In the genomic region with DNA sequence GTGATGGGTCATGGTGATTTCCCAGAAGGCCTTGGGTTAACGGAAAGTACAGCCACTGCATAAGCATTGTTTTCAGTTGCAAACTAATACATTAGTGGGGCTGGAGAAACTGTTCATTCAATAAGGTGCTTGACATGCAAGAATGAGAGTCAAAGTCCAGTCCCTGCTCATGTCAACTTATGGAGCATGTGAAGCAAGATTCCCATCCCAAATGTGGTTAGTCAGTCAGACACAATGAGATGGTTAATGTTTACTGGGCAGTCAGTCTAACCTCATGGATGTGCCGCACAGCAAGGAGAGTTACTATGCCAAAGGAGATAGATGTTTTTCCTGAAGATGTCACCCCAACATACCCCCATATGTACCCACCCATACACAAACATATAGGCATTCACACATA, we compare ENCODE assay signal across 21 mouse cellular contexts.
DNase-seq lines count a peak whose midpoint lies in the region; ATAC-seq and TF ChIP-seq lines count a peak whose summit lies in the region.
"Had no signal": no experiment of that assay in that cellular context is flagged by ENCODE, and none has a peak within 500 bp of the region (broad histone marks: within the 10 kb centered on the region; RNA-seq: fewer than 3 reads in every experiment).

No protein-coding gene starts in this region.

- H3K4me1 ChIP-seq in kidney, embryonic 15.5 days = no peaks in the 10 kb centered on the region
- H3K4me1 ChIP-seq in kidney, embryonic 16.5 days (ENCODE audit: insufficient read depth, low read length) = no peaks in the 10 kb centered on the region
- no peaks in the 10 kb centered on the region for H3K4me1 ChIP-seq in kidney, adult 2 months (ENCODE audit: control insufficient read depth, insufficient read depth, low read length)
- H3K4me1 ChIP-seq in kidney, postnatal 0 days (replicated peaks; ENCODE audit: insufficient read depth, low read length) = no peaks in the 10 kb centered on the region

- H3K27me3 ChIP-seq in kidney, embryonic 15.5 days = no peaks in the 10 kb centered on the region
- no peaks in the 10 kb centered on the region for H3K27me3 ChIP-seq in kidney, embryonic 16.5 days (ENCODE audit: insufficient read depth, low read length)
- H3K27me3 ChIP-seq in kidney, adult 2 months (replicated peaks; ENCODE audit: control insufficient read depth, insufficient read depth, low read length) = no peaks in the 10 kb centered on the region
- H3K27me3 ChIP-seq in kidney, postnatal 0 days (ENCODE audit: insufficient read depth, low read length) = no peaks in the 10 kb centered on the region
- H3K27me3 ChIP-seq: CH12.LX, Patski had no signal

- peak; percentile 52; the same call in 1 of the 2 replicates for ATAC-seq in kidney, embryonic 15.5 days (replicated peaks; ENCODE audit: low FRiP score)
- ATAC-seq in kidney, embryonic 16.5 days (ENCODE audit: low FRiP score, low TSS enrichment) = peak; percentile 74; the same call in 1 of the 2 replicates
- peak; percentile 43; the same call in 1 of the 2 replicates for ATAC-seq in kidney, postnatal 0 days (replicated peaks; ENCODE audit: low FRiP score, low read depth)
- ATAC-seq: activated CD4-positive, CD25-positive, alpha-beta regulatory T cell, adult 4 months; CD4-positive, CD25-positive, alpha-beta regulatory T cell, adult 4 months; Patski had no signal

- TF ChIP-seq CTCF in kidney, adult 2 months (conservative IDR thresholded peaks at IDR 0.05; ENCODE audit: insufficient read depth, insufficient read length, low read depth, low read length) = no peak
- no peak for TF ChIP-seq CTCF in kidney, postnatal 0 days (IDR thresholded peaks at IDR 0.05; ENCODE audit: low read depth)

- H3K4me2 ChIP-seq in kidney, embryonic 15.5 days = no peak overlapping the region
- no peak overlapping the region for H3K4me2 ChIP-seq in kidney, embryonic 16.5 days (replicated peaks; ENCODE audit: low read depth, low read length)
- H3K4me2 ChIP-seq in kidney, postnatal 0 days (ENCODE audit: low read length) = no peak overlapping the region

- no peak overlapping the region for H3K4me3 ChIP-seq in kidney, embryonic 15.5 days (replicated peaks)
- no peak overlapping the region for H3K4me3 ChIP-seq in kidney, embryonic 16.5 days (ENCODE audit: low read length)
- H3K4me3 ChIP-seq in kidney, adult 2 months (ENCODE audit: insufficient read depth, low read depth, low read length) = no peak overlapping the region
- H3K4me3 ChIP-seq in kidney, postnatal 0 days (replicated peaks; ENCODE audit: low read depth, low read length) = no peak overlapping the region

- no peak for TF ChIP-seq POLR2A in kidney, adult 2 months (IDR thresholded peaks at IDR 0.05; ENCODE audit: low read depth, low read length)

- H3K36me3 ChIP-seq in kidney, embryonic 15.5 days = no peaks in the 10 kb centered on the region
- H3K36me3 ChIP-seq in kidney, embryonic 16.5 days (ENCODE audit: insufficient read depth, low read length) = no peaks in the 10 kb centered on the region
- no peaks in the 10 kb centered on the region for H3K36me3 ChIP-seq in kidney, adult 2 months (ENCODE audit: control insufficient read depth, insufficient read depth, low read length)
- no peaks in the 10 kb centered on the region for H3K36me3 ChIP-seq in kidney, postnatal 0 days (ENCODE audit: insufficient read depth, low read length)
- H3K36me3 ChIP-seq: G1E had no signal

- WGBS in kidney, embryonic 15.5 days = 88% methylated on average over 2 of the region's 2 CpGs
- WGBS in kidney, embryonic 16.5 days = 83% methylated on average over 2 of the region's 2 CpGs
- 66% methylated on average over 2 of the region's 2 CpGs for WGBS in kidney, adult 2 months
- WGBS in kidney, postnatal 0 days = 81% methylated on average over 2 of the region's 2 CpGs

- no peak overlapping the region for H3K27ac ChIP-seq in kidney, embryonic 15.5 days
- no peak overlapping the region for H3K27ac ChIP-seq in kidney, embryonic 16.5 days (ENCODE audit: low read length)
- H3K27ac ChIP-seq in kidney, adult 2 months (ENCODE audit: insufficient read depth, low read depth, low read length) = no peak overlapping the region
- H3K27ac ChIP-seq in kidney, postnatal 0 days = no peak overlapping the region

- no peak for DNase-seq in kidney, adult 18-20 months
- no peak for DNase-seq in kidney, adult 2 months
- no peak for DNase-seq in kidney, postnatal 0 days (ENCODE audit: low spot score)
- DNase-seq in kidney, postnatal 36 days = no peak
- DNase-seq: adrenal gland, adult 2 months; adrenal gland, adult 8-10 months; adrenal gland, postnatal 10 days; adrenal gland, postnatal 14 days; adrenal gland, postnatal 25 days; adrenal gland, postnatal 36 days; B cell, adult 2 months; cerebellum, adult 11 months; cerebellum, adult 11-12 months; cerebellum, adult 18-20 months had no signal

- H3K9me3 ChIP-seq in kidney, embryonic 15.5 days (replicated peaks) = no peaks in the 10 kb centered on the region
- no peaks in the 10 kb centered on the region for H3K9me3 ChIP-seq in kidney, embryonic 16.5 days (ENCODE audit: low read length)
- H3K9me3 ChIP-seq in kidney, postnatal 0 days (replicated peaks; ENCODE audit: low read length) = no peaks in the 10 kb centered on the region
- H3K9me3 ChIP-seq: G1E had no signal

- no peak overlapping the region for H3K9ac ChIP-seq in kidney, embryonic 15.5 days
- H3K9ac ChIP-seq in kidney, embryonic 16.5 days (replicated peaks; ENCODE audit: low read length) = no peak overlapping the region
- H3K9ac ChIP-seq in kidney, postnatal 0 days (ENCODE audit: low read depth, low read length) = no peak overlapping the region
